8 mouse cellular contexts compared by ENCODE assay signal in genomic region chr12:77674755-77675154, GRCm38 (mm10).
DNase-seq lines count a peak whose midpoint lies in the region; ATAC-seq and TF ChIP-seq lines count a peak whose summit lies in the region.
"Had no signal": no experiment of that assay in that cellular context is flagged by ENCODE, and none has a peak within 500 bp of the region (broad histone marks: within the 10 kb centered on the region; RNA-seq: fewer than 3 reads in every experiment).

No protein-coding gene starts in this region.

- ATAC-seq in kidney, postnatal 0 days (replicated peaks; ENCODE audit: low FRiP score, low read depth) = no peak
- no peak for ATAC-seq in lung, postnatal 0 days

- WGBS in kidney, postnatal 0 days = 66% methylated on average over 5 of the region's 5 CpGs
- 65% methylated on average over 5 of the region's 5 CpGs for WGBS in lung, postnatal 0 days

- no peak overlapping the region for H3K27ac ChIP-seq in kidney, postnatal 0 days
- H3K27ac ChIP-seq in lung, postnatal 0 days (ENCODE audit: low read length) = no peak overlapping the region
- H3K27ac ChIP-seq: heart, embryonic 13.5 days had no signal

- peak; percentile 77 for TF ChIP-seq CTCF in kidney, postnatal 0 days (IDR thresholded peaks at IDR 0.05; ENCODE audit: low read depth)
- TF ChIP-seq CTCF in lung, postnatal 0 days (IDR thresholded peaks at IDR 0.05) = peak; percentile 78

- H3K27me3 ChIP-seq in kidney, postnatal 0 days (ENCODE audit: insufficient read depth, low read length) = 0 out of 2 replicates have a peak, but pooled peaks cover 4% of the 10 kb centered on the region
- H3K27me3 ChIP-seq in lung, postnatal 0 days (replicated peaks; ENCODE audit: insufficient read depth, low read length) = no peaks in the 10 kb centered on the region

- no peak for TF ChIP-seq EP300 in lung, postnatal 0 days (IDR thresholded peaks at IDR 0.05)

- no peaks in the 10 kb centered on the region for H3K4me1 ChIP-seq in kidney, postnatal 0 days (replicated peaks; ENCODE audit: insufficient read depth, low read length)
- H3K4me1 ChIP-seq in lung, postnatal 0 days (ENCODE audit: insufficient read depth, low read depth, low read length) = no peaks in the 10 kb centered on the region
- H3K4me1 ChIP-seq: heart, embryonic 13.5 days had no signal

- H3K4me2 ChIP-seq in kidney, postnatal 0 days (ENCODE audit: low read length) = no peak overlapping the region
- no peak overlapping the region for H3K4me2 ChIP-seq in lung, postnatal 0 days (replicated peaks; ENCODE audit: low read depth, low read length)
- H3K4me2 ChIP-seq: heart, embryonic 13.5 days had no signal

- no peak overlapping the region for H3K9ac ChIP-seq in kidney, postnatal 0 days (ENCODE audit: low read depth, low read length)
- H3K9ac ChIP-seq in lung, postnatal 0 days (replicated peaks; ENCODE audit: low read depth) = no peak overlapping the region
- H3K9ac ChIP-seq: heart, embryonic 13.5 days had no signal

- no peak overlapping the region for H3K4me3 ChIP-seq in kidney, postnatal 0 days (replicated peaks; ENCODE audit: low read depth, low read length)
- no peak overlapping the region for H3K4me3 ChIP-seq in lung, postnatal 0 days (ENCODE audit: low read depth, low read length)
- H3K4me3 ChIP-seq: heart, embryonic 13.5 days had no signal

- DNase-seq in kidney, postnatal 0 days (ENCODE audit: low spot score) = peak; percentile 70
- DNase-seq in kidney, adult 11 months = no peak
- DNase-seq in CD4-positive, CD25-positive, alpha-beta regulatory T cell, adult 2 months (ENCODE audit: low read depth, low spot score) = peak; percentile 81
- DNase-seq in MEL-GATA-1-ER (ENCODE audit: extremely low read depth, low read depth) = peak; percentile 34
- DNase-seq in cerebellum, postnatal 36 days = peak; percentile 59 to 62
- DNase-seq in lung, postnatal 0 days (ENCODE audit: low spot score) = peak; percentile 46
- DNase-seq in testis, postnatal 10 days (ENCODE audit: low spot score) = peak; percentile 76

- no peaks in the 10 kb centered on the region for H3K36me3 ChIP-seq in kidney, postnatal 0 days (ENCODE audit: insufficient read depth, low read length)
- H3K36me3 ChIP-seq in lung, postnatal 0 days (ENCODE audit: insufficient read depth, low read length) = no peaks in the 10 kb centered on the region
- H3K36me3 ChIP-seq: heart, embryonic 13.5 days had no signal

- H3K9me3 ChIP-seq in kidney, postnatal 0 days (replicated peaks; ENCODE audit: low read length) = no peaks in the 10 kb centered on the region
- H3K9me3 ChIP-seq in lung, postnatal 0 days (ENCODE audit: low read length) = no peaks in the 10 kb centered on the region
- H3K9me3 ChIP-seq: heart, embryonic 13.5 days had no signal
